Mouse (Mus musculus): ENCODE results near the gene Mex3d.

Mex3d gene

DNA sequence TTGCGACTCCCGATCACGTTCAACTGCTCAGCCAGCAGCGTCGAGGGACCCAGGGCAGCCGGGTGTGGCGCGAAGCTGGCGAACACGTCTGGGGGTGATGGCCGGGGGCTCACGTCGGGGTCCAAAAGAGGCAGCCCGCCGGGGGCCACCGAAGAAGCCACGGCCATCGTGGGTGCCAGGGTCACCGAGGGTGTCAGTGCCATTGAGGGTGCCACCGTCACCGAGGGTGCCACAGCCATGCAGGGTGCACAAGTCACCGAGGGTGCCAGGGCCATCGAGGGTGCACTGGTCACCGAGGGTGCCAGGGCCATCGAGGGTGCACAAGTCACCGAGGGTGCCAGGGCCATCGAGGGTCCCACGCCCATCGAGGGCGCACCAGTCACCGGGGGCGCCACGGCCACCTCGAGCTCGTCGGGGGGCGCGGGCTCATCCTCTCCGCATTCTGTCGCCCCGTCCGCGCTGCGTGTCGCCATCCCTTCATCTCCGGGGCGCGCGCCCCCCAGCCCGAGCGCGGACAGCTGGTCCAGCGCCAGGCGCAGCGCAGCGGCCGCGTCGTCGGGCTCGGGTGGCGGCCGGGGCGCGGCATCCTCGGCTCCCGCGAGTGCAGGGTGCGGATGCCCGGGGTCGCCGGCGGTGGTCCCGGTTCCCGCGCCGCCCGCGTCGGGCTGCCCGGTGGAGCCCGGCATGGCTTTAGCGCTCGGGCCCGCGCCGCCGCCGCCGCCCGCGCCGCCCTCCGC is 556 bp downstream of the Mex3d start:
- no peak for DNase-seq (ENCODE audit: low spot score in 2 of 2)

DNA sequence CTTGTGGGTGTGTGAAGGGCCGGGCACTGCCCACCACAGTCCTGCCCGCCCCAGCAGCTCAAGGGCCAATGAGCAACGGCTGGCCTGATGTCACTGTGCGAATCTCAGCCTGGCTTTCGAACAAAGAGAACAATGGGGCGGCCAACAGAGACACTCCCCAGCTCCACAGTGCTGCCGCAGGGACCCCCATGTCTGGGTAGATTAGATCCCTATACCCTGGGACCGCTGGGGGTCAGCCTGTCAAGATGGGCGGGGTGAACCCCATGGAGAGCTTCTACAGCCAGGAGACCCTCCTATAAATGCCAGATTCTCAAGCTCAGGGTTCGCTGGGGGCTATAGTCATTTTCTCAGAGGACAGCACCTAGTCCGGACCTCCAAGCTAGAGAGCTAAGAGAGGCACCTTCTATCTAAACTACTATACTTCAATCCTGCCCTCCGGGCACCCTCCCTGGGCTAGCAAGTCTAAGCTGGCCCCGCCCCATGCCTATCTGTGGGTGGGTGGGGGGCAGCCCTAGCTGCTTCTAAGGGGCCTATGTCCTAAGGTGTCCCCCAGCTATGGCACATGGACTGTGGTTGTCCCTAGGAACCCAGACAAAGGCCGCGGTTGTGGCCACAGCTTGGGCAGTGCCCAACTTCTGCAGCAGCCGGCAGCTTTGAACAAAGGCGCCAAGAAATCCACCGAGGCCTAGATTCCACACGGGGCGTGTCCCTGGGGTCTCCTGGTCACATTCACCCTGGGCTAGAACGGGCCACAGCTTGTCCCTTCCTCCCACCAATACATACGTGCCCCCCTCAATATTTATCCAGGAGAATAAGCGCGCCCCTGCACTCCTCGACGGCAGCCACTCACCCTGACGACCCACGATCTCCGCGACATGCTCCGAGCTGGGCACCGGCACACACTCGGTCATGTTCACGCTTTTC is 1.4 kb downstream of the Mex3d start:
- DNase-seq (ENCODE audit: low spot score in 2 of 2) = no peak

- DNase-seq (ENCODE audit: low spot score in 2 of 2) = no peak
Observed at GRCm38 (mm10) chr10:80385310-80385709, 2.1 kb downstream of the Mex3d start.

GRCm38 (mm10) chr10:80384709-80385108 is 2.8 kb downstream of the Mex3d start:
- DNase-seq (ENCODE audit: low spot score in 2 of 2) = no peak

DNA sequence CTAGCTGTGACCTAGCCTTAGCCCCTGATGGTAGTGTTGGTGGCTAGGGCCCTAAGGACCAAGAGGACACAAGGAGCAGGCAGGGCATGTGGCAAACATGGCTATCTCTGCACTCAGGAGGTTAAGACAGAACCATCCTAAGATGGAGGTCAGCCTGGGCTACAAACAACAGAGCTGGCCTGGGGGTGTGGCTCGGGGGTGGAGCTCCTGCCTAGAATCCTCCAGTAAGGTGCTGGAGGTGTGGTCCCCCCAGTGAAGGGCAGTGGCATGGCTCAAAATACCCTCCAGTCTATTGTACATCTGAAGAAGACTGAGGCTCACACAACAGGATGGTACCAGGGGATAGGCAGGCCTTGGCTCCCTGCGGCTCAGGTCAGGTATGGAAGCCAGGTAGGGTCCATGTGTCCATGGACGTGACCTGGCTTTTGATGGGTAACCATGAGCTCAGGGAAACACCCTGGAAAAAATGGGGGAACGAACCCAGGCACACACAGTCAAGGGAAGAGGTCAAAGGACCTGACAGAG is 3.3 kb downstream of the Mex3d start:
- DNase-seq (ENCODE audit: low spot score in 2 of 2) = no peak

- DNase-seq (ENCODE audit: low spot score in 2 of 2) = no peak
Observed at GRCm38 (mm10) chr10:80383431-80383830, 4.0 kb downstream of the Mex3d start.

DNA sequence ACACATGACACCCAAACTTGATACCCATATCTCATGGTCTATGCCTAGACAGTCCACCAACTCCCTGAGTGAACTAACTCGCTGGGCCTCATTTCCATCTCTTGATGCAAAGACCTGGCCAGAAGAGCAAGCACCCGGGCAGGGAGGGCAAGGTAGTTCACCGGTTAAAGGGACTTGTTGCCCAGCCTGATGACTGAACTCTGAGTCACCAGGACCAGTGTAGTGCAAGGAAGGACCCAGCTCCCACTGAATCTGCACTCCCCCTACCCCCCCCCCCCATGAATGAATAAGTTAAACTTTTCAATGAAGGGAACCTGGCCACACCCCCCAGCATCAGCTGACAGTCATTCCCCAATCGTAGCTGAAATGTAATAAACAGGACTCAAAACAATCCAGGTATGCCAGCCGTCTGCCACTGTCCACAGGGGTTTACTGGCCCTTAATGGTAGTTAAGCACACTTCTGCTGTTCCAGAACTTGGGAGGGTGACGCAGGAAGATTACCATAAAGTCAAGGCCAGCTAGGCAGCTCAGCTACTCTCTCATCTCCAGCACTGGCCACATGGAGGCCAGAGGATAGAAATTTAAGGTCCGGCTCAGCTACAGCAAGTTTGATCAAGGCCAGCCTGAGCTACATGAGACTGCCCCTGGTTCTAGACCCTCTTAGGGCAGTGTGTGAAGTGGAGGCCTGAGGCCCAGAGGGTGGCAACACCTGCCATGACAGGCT is 4.7 kb downstream of the Mex3d start:
- DNase-seq (ENCODE audit: low spot score in 2 of 2) = no peak

- DNase-seq (ENCODE audit: low spot score in 2 of 2) = no peak
Observed at GRCm38 (mm10) chr10:80377716-80378115, 9.7 kb downstream of the Mex3d start.

GRCm38 (mm10) chr10:80376160-80376559 is 11.3 kb downstream of the Mex3d start:
- peak in 1 of 2 experiments; percentile 92 for DNase-seq (ENCODE audit: low spot score in 2 of 2)

GRCm38 (mm10) chr10:80374063-80374462 is 13.4 kb downstream of the Mex3d start:
- peak in 1 of 2 experiments; percentile 85 for DNase-seq (ENCODE audit: low spot score in 2 of 2)

GRCm38 (mm10) chr10:80372706-80373105 is 14.8 kb downstream of the Mex3d start:
- DNase-seq (ENCODE audit: low spot score in 2 of 2) = peak in 1 of 2 experiments; percentile 63

GRCm38 (mm10) chr10:80371983-80372382 is 15.5 kb downstream of the Mex3d start:
- DNase-seq (ENCODE audit: low spot score in 2 of 2) = no peak

- peak in 1 of 2 experiments; percentile 70 for DNase-seq (ENCODE audit: low spot score in 2 of 2)
Observed at GRCm38 (mm10) chr10:80371411-80371966, 16.0 kb downstream of the Mex3d start.

DNA sequence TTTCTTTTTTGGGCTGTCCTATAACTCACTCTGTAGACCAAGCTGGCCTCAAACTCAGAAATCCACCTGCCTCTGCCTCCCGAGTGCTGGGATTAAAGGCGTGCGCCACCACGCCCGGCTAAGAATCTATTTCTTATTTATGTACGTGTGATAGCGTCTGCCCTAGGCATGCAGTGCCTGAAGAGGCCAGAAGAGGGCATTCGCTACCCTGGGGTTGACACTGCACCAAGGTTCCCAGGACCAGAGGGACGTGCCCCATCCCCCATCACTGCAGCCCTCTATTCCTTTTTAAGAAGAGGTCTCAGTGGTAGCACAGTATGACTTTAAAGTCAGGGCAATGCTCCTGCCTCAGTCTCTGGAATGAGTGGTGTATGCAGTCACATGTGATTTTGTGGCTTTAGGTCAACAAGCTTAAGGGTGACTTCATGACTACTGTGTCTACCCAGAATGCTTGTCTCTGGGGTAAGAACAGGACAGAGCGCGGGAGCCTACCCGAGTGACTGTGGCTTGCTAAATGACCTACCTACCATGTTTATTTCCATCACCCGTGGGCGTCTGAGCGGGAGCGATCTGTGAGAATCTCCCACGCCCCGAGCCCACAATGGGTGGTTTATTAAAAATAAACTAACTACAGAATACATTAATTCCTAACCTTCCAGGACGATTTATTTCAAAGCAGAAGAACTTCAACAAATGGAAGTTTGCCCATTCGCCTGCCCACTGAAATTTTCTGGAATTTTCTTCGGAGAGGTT is 17.3 kb downstream of the Mex3d start:
- peak in 1 of 2 experiments; percentile 65 for DNase-seq (ENCODE audit: low spot score in 2 of 2)

DNA sequence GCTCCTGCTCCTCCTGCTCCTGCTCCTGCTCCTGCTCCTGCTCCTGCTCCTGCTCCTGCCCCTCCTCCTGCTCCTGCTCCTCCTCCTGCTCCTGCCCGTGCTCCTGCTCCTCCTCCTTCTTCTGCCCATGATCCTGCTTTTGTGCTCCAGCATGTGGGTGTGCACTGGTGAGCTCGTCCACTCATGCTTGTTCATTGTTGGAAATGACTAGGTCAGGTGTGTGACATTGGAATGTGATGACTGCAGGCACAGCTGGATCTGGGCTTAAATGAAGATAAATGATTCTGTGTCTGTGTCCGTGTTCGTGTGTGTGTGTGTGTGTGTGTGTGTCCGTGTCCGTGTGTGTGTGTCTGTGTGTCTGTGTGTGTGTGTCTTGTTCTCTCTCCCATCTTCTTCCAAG is 19.1 kb downstream of the Mex3d start:
- no peak for DNase-seq (ENCODE audit: low spot score in 2 of 2)

DNA sequence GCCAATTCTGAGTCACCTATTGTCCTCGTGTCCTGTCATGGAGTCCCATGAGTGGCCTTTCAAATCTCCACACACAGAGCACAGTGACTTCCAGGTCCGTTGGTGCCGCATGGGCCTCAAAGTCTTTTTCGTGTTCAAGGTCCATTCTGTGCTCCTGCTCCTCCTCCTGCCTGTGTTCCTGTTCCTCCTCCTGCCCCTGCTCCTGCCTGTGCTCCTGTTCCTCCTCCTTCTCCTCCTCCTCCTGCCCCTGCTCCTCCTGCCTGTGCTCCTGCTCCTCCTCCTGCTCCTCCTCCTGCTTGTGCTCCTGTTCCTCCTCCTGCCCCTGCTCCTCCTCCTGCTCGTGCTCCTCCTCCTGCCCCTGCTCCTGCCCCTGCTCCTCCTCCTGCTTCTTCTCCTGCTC is 19.5 kb downstream of the Mex3d start:
- no peak for DNase-seq (ENCODE audit: low spot score in 2 of 2)

DNA sequence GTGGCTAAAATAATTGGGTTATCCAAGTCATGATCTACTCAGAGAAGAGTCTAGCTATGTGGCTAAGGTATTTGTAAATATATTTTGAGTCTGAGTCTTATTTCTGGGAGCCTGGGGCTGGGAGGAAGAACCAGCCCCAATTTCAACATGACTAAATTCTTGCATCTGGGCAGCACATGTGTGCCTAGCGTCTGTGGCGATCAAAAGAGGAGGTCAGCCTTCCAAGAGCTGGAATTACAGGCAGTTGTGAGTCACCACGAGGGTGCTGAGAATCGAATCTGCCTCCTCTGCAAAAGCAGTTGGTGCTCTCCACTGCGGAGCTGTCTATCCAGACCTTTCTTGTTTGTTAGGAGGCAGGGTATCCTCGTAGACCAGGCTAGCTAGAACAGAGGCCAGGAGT is 21.7 kb downstream of the Mex3d start:
- no peak for DNase-seq (ENCODE audit: low spot score in 2 of 2)

DNA sequence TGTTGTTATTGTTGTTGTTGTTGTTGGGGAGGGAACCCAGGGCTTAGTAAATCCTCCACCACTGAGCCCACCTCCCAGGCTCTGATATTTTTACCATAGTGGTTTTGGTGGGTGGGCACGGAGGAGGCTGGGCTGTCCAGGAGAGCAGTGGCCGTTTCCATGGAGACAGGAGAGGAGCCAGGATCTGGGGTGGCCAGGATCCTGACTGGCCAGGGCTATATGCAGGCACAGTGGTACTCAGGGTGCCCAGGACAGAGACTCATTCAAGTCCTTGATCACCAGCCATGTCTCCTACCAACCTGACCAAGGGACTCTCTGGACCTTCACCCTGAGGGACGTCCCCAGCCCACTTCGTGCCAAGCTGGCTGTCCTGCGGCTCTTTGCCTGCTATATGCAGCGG is 23.7 kb downstream of the Mex3d start:
- no peak for DNase-seq (ENCODE audit: low spot score in 2 of 2)

GRCm38 (mm10) chr10:80357994-80358639 is 29.3 kb downstream of the Mex3d start:
- DNase-seq (ENCODE audit: low spot score in 2 of 2) = no peak

- peak in 1 of 2 experiments; percentile 59 for DNase-seq (ENCODE audit: low spot score in 2 of 2)
Observed at GRCm38 (mm10) chr10:80357336-80357735, 30.1 kb downstream of the Mex3d start.

Data from left cerebral cortex, adult 9 months (tissue).